Mouse (Mus musculus) CH12F3 (cell line): ENCODE results near the gene Rtn4.
"Not testable (repeated sequence)": the region's sequence is repeated elsewhere in the genome, so short reads cannot be mapped to it uniquely, and the experiment has no call there.

ENCODE experiments used
- in situ Hi-C: fragments of 300-500 bp; cut with MboI; formaldehyde crosslinking; loops from 2 replicates; pipeline ENCODE4 v1.14.3; 2020; ENCODE audit warnings: low sequenced_read_pairs

Rtn4 gene

GRCm38 (mm10) chr11:29756007-29756406 lies 63.3 kb downstream of the Rtn4 start:
- in situ Hi-C loops, result not testable (repeated sequence)

- in situ Hi-C loops, result no loop called here
Measured at GRCm38 (mm10) chr11:29758617-29759016, 65.9 kb downstream of the Rtn4 start.

- in situ Hi-C loops, result no loop called here
Measured at GRCm38 (mm10) chr11:29761387-29761786, 68.6 kb downstream of the Rtn4 start.

- in situ Hi-C loops, result no loop called here
Measured at GRCm38 (mm10) chr11:29762768-29763167, 70.0 kb downstream of the Rtn4 start.

- in situ Hi-C loops, result no loop called here
Measured at GRCm38 (mm10) chr11:29765063-29765462, 72.3 kb downstream of the Rtn4 start.

- in situ Hi-C loops, result no loop called here
Measured at GRCm38 (mm10) chr11:29766313-29766982, 73.7 kb downstream of the Rtn4 start.

GRCm38 (mm10) chr11:29768523-29768922 lies 75.8 kb downstream of the Rtn4 start:
- in situ Hi-C loops, result no loop called here

- in situ Hi-C loops, result no loop called here
Measured at GRCm38 (mm10) chr11:29770666-29771400, 78.1 kb downstream of the Rtn4 start.

GRCm38 (mm10) chr11:29772279-29772678 lies 79.5 kb downstream of the Rtn4 start:
- in situ Hi-C loops, result no loop called here

GRCm38 (mm10) chr11:29774296-29774695 lies 81.5 kb downstream of the Rtn4 start:
- in situ Hi-C loops, result no loop called here

- in situ Hi-C loops, result no loop called here
Measured at GRCm38 (mm10) chr11:29774760-29775159, 82.0 kb downstream of the Rtn4 start.

GRCm38 (mm10) chr11:29777964-29778363 lies 85.2 kb downstream of the Rtn4 start:
- in situ Hi-C loops, result no loop called here

- in situ Hi-C loops, result no loop called here
Measured at GRCm38 (mm10) chr11:29778936-29779335, 86.2 kb downstream of the Rtn4 start.

- in situ Hi-C loops, result no loop called here
Measured at GRCm38 (mm10) chr11:29779409-29780026, 86.8 kb downstream of the Rtn4 start.

- in situ Hi-C loops, result no loop called here
Measured at GRCm38 (mm10) chr11:29786583-29787219, 94.0 kb downstream of the Rtn4 start.

GRCm38 (mm10) chr11:29787473-29787872 lies 94.7 kb downstream of the Rtn4 start:
- in situ Hi-C loops, result no loop called here

- in situ Hi-C loops, result no loop called here
Measured at GRCm38 (mm10) chr11:29788499-29788898, 95.8 kb downstream of the Rtn4 start.

- in situ Hi-C loops, result no loop called here
Measured at GRCm38 (mm10) chr11:29788921-29789638, 96.3 kb downstream of the Rtn4 start.

GRCm38 (mm10) chr11:29790796-29791195 lies 98.0 kb downstream of the Rtn4 start:
- in situ Hi-C loops, result no loop called here
